Mouse (Mus musculus) adrenal gland, adult (tissue): ENCODE results near the gene Pde4b.

Experiments
- DNase-seq, 2 experiments: peaks; one replicate each; pipeline ENCODE4 v3.0.0; 2022 to 2023; ENCODE audit warnings: low spot score in 1 of 2; ENCODE audit not compliant: inconsistent age in 2 of 2

Pde4b gene

GRCm38 (mm10) chr4:102498920-102499316 is 411.6 kb downstream of the Pde4b start:
- no peak for DNase-seq

- DNase-seq = no peak
These were observed 418.4 kb downstream of the Pde4b start for GRCm38 (mm10) chr4:102505714-102506113.

- no peak for DNase-seq
These were observed 419.3 kb downstream of the Pde4b start for GRCm38 (mm10) chr4:102506376-102507280.

GRCm38 (mm10) chr4:102507344-102507743 is 420.0 kb downstream of the Pde4b start:
- no peak for DNase-seq

- no peak for DNase-seq
These were observed 420.4 kb downstream of the Pde4b start for GRCm38 (mm10) chr4:102507753-102508152.

- DNase-seq = peak in 1 of 2 experiments; percentile 29
These were observed 422.7 kb downstream of the Pde4b start for GRCm38 (mm10) chr4:102510061-102510460.

GRCm38 (mm10) chr4:102510939-102511391 is 423.6 kb downstream of the Pde4b start:
- peak; percentile 79 to 91 for DNase-seq

- peak; percentile 68 to 78 for DNase-seq
These were observed 424.2 kb downstream of the Pde4b start for GRCm38 (mm10) chr4:102511511-102511910.

GRCm38 (mm10) chr4:102512940-102513339 is 425.6 kb downstream of the Pde4b start:
- no peak for DNase-seq

GRCm38 (mm10) chr4:102513514-102513913 is 426.2 kb downstream of the Pde4b start:
- DNase-seq = no peak

- no peak for DNase-seq
These were observed 427.9 kb downstream of the Pde4b start for GRCm38 (mm10) chr4:102514972-102515835.

GRCm38 (mm10) chr4:102516395-102516794 is 429.1 kb downstream of the Pde4b start:
- DNase-seq = no peak

- DNase-seq = peak; percentile 38 to 68
These were observed 429.8 kb downstream of the Pde4b start for GRCm38 (mm10) chr4:102516982-102517630.

- no peak for DNase-seq
These were observed 430.3 kb downstream of the Pde4b start for GRCm38 (mm10) chr4:102517653-102518052.

- no peak for DNase-seq
These were observed 431.0 kb downstream of the Pde4b start for GRCm38 (mm10) chr4:102518341-102518740.

GRCm38 (mm10) chr4:102520669-102521261 is 433.4 kb downstream of the Pde4b start:
- no peak for DNase-seq

- DNase-seq = no peak
These were observed 434.1 kb downstream of the Pde4b start for GRCm38 (mm10) chr4:102521434-102521833.

GRCm38 (mm10) chr4:102527361-102527760 is 440.0 kb downstream of the Pde4b start:
- DNase-seq = no peak

- DNase-seq = no peak
These were observed 443.5 kb downstream of the Pde4b start for GRCm38 (mm10) chr4:102530797-102531196.

- DNase-seq = no peak
These were observed 444.4 kb downstream of the Pde4b start for GRCm38 (mm10) chr4:102531729-102532128.
